Mouse (Mus musculus) forebrain, embryonic 11.5 days (tissue): ENCODE data around the gene Islr. TPM values are rescaled to one million over a fixed set of nuclear protein-coding genes. Genes with fewer than 3 reads are reported as not detected.
A peak's percentile ranks its signal among the peaks of the same experiment; 100 is the strongest.

Experiments used
- ATAC-seq: fragments of 200-750 bp; cut with Nextera tagmentation; replicated peaks from 2 replicates; pipeline ENCODE4 v1.8.0; 2017; ENCODE audit warnings: moderate TSS enrichment; ENCODE audit not compliant: low FRiP score
- DNase-seq: peaks from one replicate; pipeline ENCODE4 v3.0.0-alpha.2; 2017; ENCODE audit warnings: low spot score
- H3K27ac ChIP-seq: fragments of 300-500 bp; sonication (generic); 2 replicates; pipeline ENCODE4 v1.5.1; 2014; ENCODE audit warnings: low read depth, low read length
- H3K27me3 ChIP-seq: fragments of 300-500 bp; sonication (generic); 2 replicates; pipeline ENCODE4 v1.6.1; 2014; ENCODE audit warnings: mild to moderate bottlenecking, low read length, mixed read lengths; ENCODE audit not compliant: control insufficient read depth, insufficient read depth
- H3K36me3 ChIP-seq: fragments of 300-500 bp; sonication (generic); 2 replicates; pipeline ENCODE4 v1.6.1; 2014; ENCODE audit warnings: mild to moderate bottlenecking, low read length, moderate library complexity, mixed read lengths; ENCODE audit not compliant: control insufficient read depth, insufficient read depth
- H3K4me1 ChIP-seq: fragments of 300-500 bp; sonication (generic); replicated peaks from 2 replicates; pipeline ENCODE4 v1.6.1; 2014; ENCODE audit warnings: low read length, mixed read lengths; ENCODE audit not compliant: control insufficient read depth, insufficient read depth
- H3K4me2 ChIP-seq: fragments of 300-500 bp; sonication (generic); 2 replicates; pipeline ENCODE4 v1.6.1; 2014; ENCODE audit warnings: low read depth, mild to moderate bottlenecking, low read length, moderate library complexity, mixed read lengths; ENCODE audit not compliant: severe bottlenecking
- H3K4me3 ChIP-seq: fragments of 300-500 bp; sonication (generic); 2 replicates; pipeline ENCODE4 v1.5.1; 2014; ENCODE audit warnings: low read depth, low read length
- H3K9ac ChIP-seq: fragments of 300-500 bp; sonication (generic); 2 replicates; pipeline ENCODE4 v1.6.1; 2014; ENCODE audit warnings: low read length
- H3K9me3 ChIP-seq: fragments of 300-500 bp; sonication (generic); 2 replicates; pipeline ENCODE4 v1.6.1; 2016; ENCODE audit warnings: low read length, mixed read lengths; ENCODE audit not compliant: control insufficient read depth
- whole genome bisulfite sequencing: fragments of 180-500 bp; shearing (Covaris S2); extraction: QIAGEN DNeasy Blood & Tissue Kit; methylation state at CpG from one replicate; pipeline ENCODE4 v1.1.7; 2014; 5-methylcytosine and 5-hydroxymethylcytosine counted together
- polyA plus RNA-seq: library from polyadenylated mRNA; unstranded; fragments of >200 nt; fragmentation: Nextera tagmentation; extraction: Ambion mirVana; gene quantifications from 2 replicates; pipeline ENCODE4 v1.2.1, GENCODE M21; 2014

Islr gene
- polyA plus RNA-seq, 1 experiment from 2014 or later: 9.4 TPM

DNA sequence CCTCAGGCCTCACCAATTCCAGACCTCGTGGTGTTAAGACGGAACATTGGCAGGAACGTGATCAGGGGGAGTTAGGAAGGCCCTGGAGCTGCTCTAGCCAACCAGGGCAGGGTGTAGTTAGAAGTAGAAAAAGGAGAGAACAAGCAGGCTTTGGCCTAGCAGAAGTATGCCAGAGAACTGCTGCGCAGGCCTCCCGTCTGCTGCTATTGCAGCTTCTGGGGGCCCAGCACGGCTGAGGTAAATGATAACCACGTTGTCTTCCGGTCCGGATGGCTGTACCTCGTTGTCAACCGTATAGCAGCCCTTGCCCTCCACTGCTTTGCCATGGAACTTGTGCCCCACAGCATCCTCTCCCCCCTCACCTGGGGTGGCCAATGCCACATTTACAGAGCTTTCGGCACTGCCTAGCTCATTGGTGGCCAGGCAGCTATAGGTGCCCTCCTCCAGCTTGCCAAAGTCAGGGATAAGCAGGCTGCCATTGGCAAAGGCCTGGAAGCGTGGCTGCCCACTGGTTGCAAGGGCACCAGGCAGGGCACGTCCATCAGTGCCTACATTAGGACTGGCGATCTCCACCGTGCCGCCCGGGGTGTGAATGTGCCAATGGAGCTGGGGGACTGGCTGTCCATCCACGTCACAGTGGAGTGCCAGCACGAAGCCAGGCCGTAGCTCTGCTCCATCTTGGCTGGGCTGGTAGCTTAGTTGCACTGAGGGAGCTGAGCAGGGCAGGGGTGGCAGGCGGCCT, 47.1 kb downstream of the Islr start:
- Histone ChIP-seq H3K36me3 (no peaks in the 10 kb centered on the region), H3K27ac (no peak overlapping the region), H3K4me2 (no peak overlapping the region), H3K9ac (no peak overlapping the region), H3K27me3 (no peaks in the 10 kb centered on the region), H3K4me1 (0 out of 2 replicates have a peak, but pooled peaks cover 2% of the 10 kb centered on the region), H3K9me3 (no peaks in the 10 kb centered on the region), H3K4me3 (no peak overlapping the region)
- ATAC-seq (no peak), DNase-seq (peak; percentile 46)
- 89% methylated on average over 22 of the region's 22 CpGs for WGBS

DNA sequence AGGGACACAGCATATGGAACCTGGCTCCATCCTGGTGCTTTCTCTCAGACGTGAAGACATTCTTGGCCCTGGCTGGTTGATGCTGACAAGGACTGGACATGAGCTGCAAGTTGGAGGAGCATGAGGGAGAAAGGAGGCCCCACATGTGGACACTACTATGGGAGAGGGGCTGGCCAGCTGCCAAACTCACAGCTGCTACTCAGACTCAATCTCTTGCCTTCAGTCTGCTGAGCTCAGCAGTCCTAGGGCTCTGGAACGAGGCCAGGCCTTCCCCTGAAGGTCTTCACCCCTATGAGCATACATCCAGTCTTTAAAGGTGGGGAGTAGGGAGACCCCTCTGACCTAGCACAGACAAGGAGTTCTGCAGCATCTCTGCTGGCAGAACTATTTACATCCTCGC, 48.7 kb downstream of the Islr start:
- no peak overlapping the region for H3K27ac ChIP-seq
- H3K4me3 ChIP-seq: no peak overlapping the region
- H3K9me3 ChIP-seq: no peaks in the 10 kb centered on the region
- H3K4me2 ChIP-seq: no peak overlapping the region
- H3K4me1 ChIP-seq: 0 out of 2 replicates have a peak, but pooled peaks cover 2% of the 10 kb centered on the region
- no peak for ATAC-seq
- H3K36me3 ChIP-seq: no peaks in the 10 kb centered on the region
- no peak overlapping the region for H3K9ac ChIP-seq
- WGBS: 76% methylated on average over 3 of the region's 3 CpGs
- H3K27me3 ChIP-seq: no peaks in the 10 kb centered on the region
- DNase-seq: no peak

DNA sequence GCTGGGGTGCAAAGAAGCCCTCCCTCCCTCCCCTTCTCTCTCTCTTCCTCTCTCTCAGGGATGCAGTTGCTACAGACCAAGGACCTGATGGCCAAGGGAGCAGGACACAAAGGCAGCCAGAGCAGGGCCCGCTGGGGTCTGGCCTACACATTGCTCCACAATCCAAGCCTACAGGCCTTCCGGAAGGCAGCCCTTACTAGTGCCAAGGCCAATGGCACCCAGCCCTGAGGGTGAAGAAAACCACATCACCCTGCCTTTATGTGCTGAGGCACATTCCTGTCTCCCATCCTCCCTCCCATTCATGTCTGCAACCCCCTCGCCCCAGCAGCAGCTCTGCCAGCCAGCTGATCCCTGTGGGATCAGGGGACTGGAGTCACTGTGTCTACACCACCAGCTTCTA, 51.0 kb downstream of the Islr start:
- ATAC-seq (no peak), DNase-seq (no peak)
- Histone ChIP-seq H3K9ac (no peak overlapping the region), H3K4me3 (no peak overlapping the region), H3K27me3 (no peaks in the 10 kb centered on the region), H3K4me1 (0 out of 2 replicates have a peak, but pooled peaks cover 2% of the 10 kb centered on the region), H3K27ac (no peak overlapping the region), H3K36me3 (no peaks in the 10 kb centered on the region), H3K4me2 (no peak overlapping the region), H3K9me3 (no peaks in the 10 kb centered on the region)
- 90% methylated on average over 3 of the region's 3 CpGs for WGBS

DNA sequence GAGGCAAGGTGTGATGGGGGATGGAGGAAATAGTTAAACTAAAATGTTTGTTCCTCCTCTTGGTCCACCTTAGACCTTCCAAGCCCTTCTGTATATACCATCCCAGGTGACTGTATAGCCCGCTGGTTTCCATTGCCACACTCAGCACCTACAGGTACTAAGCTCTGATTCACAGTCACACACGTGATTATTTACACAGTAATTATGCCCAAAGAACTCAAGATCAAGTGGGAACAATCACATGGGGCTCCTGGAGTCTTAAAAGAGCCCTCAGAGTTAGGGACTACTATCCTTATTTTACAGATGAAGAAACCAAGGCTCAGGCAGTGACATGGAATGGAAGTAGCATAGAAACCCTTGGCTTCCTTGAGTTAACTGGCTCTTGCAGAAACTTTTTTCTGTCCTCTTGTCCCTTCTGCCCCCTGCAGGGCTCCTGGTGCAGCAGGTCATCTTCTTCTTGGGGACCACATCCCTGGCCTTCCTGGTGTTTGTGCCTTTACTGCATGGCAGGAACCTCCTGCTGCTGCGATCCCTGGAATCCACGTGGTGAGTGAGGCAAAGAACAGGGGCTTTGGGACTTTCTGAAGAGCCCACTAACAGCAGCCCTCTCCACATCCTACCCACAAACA, 53.3 kb downstream of the Islr start:
- no peak overlapping the region for H3K4me3 ChIP-seq
- no peak overlapping the region for H3K27ac ChIP-seq
- 0 out of 2 replicates have a peak, but pooled peaks cover 2% of the 10 kb centered on the region for H3K4me1 ChIP-seq
- 79% methylated on average over 4 of the region's 4 CpGs for WGBS
- no peaks in the 10 kb centered on the region for H3K36me3 ChIP-seq
- ATAC-seq (no peak), DNase-seq (no peak)
- no peaks in the 10 kb centered on the region for H3K9me3 ChIP-seq
- H3K9ac ChIP-seq: no peak overlapping the region
- H3K4me2 ChIP-seq: no peak overlapping the region
- no peaks in the 10 kb centered on the region for H3K27me3 ChIP-seq

DNA sequence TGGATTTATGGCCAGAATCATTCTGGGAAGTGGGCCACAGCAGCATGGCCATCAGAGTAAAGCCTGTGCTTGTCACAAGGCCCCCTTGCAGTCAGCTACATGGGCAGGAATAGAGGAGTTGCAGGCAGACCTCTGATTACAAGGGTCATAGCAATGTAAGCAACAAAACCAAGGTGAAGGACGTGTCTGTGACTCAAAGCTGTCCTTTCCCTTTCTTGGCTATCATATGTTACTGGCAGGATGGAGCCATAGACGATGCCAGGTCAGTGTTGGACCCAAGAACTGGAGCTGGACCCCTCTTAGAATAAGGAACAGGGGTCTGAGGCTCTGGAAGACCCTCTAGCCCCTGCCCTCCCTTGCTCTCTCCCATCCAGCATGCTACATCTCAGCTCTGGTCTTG, 55.3 kb downstream of the Islr start:
- H3K4me3 ChIP-seq: no peak overlapping the region
- peaks cover 4% of the 10 kb centered on the region; the same call in 1 of the 2 replicates for H3K4me1 ChIP-seq
- H3K9ac ChIP-seq: no peak overlapping the region
- H3K4me2 ChIP-seq: no peak overlapping the region
- no peak for ATAC-seq
- no peaks in the 10 kb centered on the region for H3K27me3 ChIP-seq
- H3K9me3 ChIP-seq: no peaks in the 10 kb centered on the region
- DNase-seq: no peak
- no peaks in the 10 kb centered on the region for H3K36me3 ChIP-seq
- 68% methylated on average over 2 of the region's 2 CpGs for WGBS
- H3K27ac ChIP-seq: no peak overlapping the region

DNA sequence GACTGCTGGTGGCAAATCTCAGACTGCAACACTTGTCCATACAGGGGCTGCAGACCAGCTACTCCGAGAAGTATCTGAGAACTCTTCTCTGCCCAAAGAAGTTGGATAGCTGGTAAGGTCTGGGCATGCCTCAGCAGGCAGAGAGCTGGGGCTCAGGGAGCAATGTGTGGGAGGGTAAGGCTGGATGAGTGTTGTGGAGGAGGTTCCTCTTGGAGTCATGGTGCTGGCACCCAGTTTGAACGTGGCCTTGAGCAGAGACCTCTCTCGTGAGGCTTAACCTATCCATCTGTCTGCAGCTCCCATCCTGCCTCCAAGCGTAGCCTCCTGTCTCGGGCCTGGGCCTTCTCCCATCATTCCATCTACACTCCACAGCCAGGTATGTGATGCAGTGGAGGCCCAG, 58.7 kb downstream of the Islr start:
- ATAC-seq (no peak), DNase-seq (no peak)
- H3K4me3 ChIP-seq: no peak overlapping the region
- H3K9ac ChIP-seq: no peak overlapping the region
- 84% methylated on average over 5 of the region's 5 CpGs for WGBS
- H3K27ac ChIP-seq: no peak overlapping the region
- no peak overlapping the region for H3K4me2 ChIP-seq
- no peaks in the 10 kb centered on the region for H3K9me3 ChIP-seq
- H3K4me1 ChIP-seq: peaks cover 9% of the 10 kb centered on the region; the same call in 1 of the 2 replicates
- H3K36me3 ChIP-seq: no peaks in the 10 kb centered on the region
- no peaks in the 10 kb centered on the region for H3K27me3 ChIP-seq

DNA sequence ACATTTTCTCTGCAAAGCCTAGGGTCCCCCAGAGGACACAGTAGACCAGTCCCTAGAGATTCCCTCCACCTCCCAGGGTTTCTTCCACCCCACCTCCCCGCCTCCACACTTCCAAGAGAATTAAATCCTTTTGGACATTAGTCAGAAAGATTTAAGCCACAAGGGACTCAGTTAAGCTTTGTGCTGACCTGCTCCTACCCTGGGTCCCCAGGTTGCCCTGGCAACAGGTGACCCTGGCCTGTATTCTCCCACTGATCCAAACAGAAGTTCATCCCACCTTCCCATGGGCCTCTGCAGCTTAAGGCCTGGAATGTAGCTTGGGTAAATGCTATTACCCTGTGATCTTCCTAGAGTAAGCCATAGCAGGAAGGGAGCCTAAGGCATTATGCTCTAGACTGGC, 59.4 kb downstream of the Islr start:
- no peaks in the 10 kb centered on the region for H3K36me3 ChIP-seq
- H3K4me1 ChIP-seq: peaks cover 13% of the 10 kb centered on the region; the same call in 1 of the 2 replicates
- H3K9ac ChIP-seq: no peak overlapping the region
- ATAC-seq: no peak
- H3K9me3 ChIP-seq: no peaks in the 10 kb centered on the region
- H3K27me3 ChIP-seq: no peaks in the 10 kb centered on the region
- no peak overlapping the region for H3K4me3 ChIP-seq
- DNase-seq: no peak
- H3K27ac ChIP-seq: no peak overlapping the region
- no peak overlapping the region for H3K4me2 ChIP-seq
- 36% methylated on average over 1 of the region's 1 CpGs for WGBS

DNA sequence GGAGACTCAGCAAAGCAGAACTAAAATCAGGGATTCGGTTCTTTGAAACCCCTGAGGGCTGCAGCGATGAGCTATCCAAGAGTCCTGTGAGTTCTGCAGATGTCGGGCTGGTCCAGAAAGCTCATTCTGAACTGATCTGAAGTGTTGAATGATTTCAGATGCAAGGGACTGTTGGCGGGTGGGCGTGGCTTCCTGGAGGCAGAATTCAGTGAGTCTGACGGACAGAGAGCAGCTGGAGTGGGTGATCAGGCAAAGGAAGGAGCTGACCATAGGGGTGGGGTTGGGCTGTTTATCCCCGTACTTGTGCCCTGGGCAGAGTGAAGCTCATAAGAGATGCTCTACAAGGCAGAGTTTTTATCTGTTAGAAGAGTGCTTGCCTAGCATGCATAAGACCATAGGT, 60.7 kb downstream of the Islr start:
- no peaks in the 10 kb centered on the region for H3K36me3 ChIP-seq
- 45% methylated on average over 7 of the region's 7 CpGs for WGBS
- no peak for ATAC-seq
- H3K27ac ChIP-seq: no peak overlapping the region
- no peak overlapping the region for H3K4me3 ChIP-seq
- no peaks in the 10 kb centered on the region for H3K9me3 ChIP-seq
- H3K9ac ChIP-seq: no peak overlapping the region
- DNase-seq: no peak
- H3K27me3 ChIP-seq: no peaks in the 10 kb centered on the region
- peaks cover 13% of the 10 kb centered on the region; the same call in 1 of the 2 replicates for H3K4me1 ChIP-seq
- no peak overlapping the region for H3K4me2 ChIP-seq
